Mouse (Mus musculus): ENCODE results near the gene 4933409G03Rik.
A peak's percentile ranks its signal among the peaks of the same experiment; 100 is the strongest.
"Not testable (repeated sequence)": the region's sequence is repeated elsewhere in the genome, so short reads cannot be mapped to it uniquely, and the experiment has no call there.

4933409G03Rik gene

GRCm38 (mm10) chr2:68582113-68582512 lies at the start of gene 4933409G03Rik:
TSS of gene 4933409G03Rik (plus strand) at chr2:68582413.
- no peak for DNase-seq (ENCODE audit: inconsistent age in 2 of 2, low spot score in 1 of 2)

- DNase-seq (ENCODE audit: inconsistent age in 2 of 2, low spot score in 1 of 2): no peak
Measured at GRCm38 (mm10) chr2:68544190-68544589, 38.0 kb upstream of the 4933409G03Rik start.

GRCm38 (mm10) chr2:68560821-68561220 lies 21.4 kb upstream of the 4933409G03Rik start:
- DNase-seq (ENCODE audit: inconsistent age in 2 of 2, low spot score in 1 of 2): no peak

GRCm38 (mm10) chr2:68563331-68563730 lies 18.9 kb upstream of the 4933409G03Rik start:
- DNase-seq (ENCODE audit: inconsistent age in 2 of 2, low spot score in 1 of 2): peak in 1 of 2 experiments; percentile 79

- no peak for DNase-seq (ENCODE audit: inconsistent age in 2 of 2, low spot score in 1 of 2)
Measured at GRCm38 (mm10) chr2:68568361-68568760, 13.9 kb upstream of the 4933409G03Rik start.

- peak; percentile 44 to 75 for DNase-seq (ENCODE audit: inconsistent age in 2 of 2, low spot score in 1 of 2)
Measured at GRCm38 (mm10) chr2:68572340-68572739, 9.9 kb upstream of the 4933409G03Rik start.

GRCm38 (mm10) chr2:68592765-68593164 lies 10.6 kb downstream of the 4933409G03Rik start:
- no peak for DNase-seq (ENCODE audit: inconsistent age in 2 of 2, low spot score in 1 of 2)

GRCm38 (mm10) chr2:68656186-68656585 lies 74.0 kb downstream of the 4933409G03Rik start, which contains the start of gene 4932414N04Rik:
TSS of gene 4932414N04Rik (plus strand) at chr2:68656486.
- not testable (repeated sequence) for DNase-seq (ENCODE audit: inconsistent age in 2 of 2, low spot score in 1 of 2)
